Mouse (Mus musculus) stomach, postnatal 0 days (tissue): ENCODE results near the gene Trmt112. TPM values are rescaled to one million over a fixed set of nuclear protein-coding genes. Genes with fewer than 3 reads are reported as not detected.

Source experiments
- ATAC-seq: fragments of 200-750 bp; cut with Nextera tagmentation; 2 replicates; pipeline ENCODE4 v1.8.0; 2017; ENCODE audit not compliant: low FRiP score, low TSS enrichment
- DNase-seq: peaks from one replicate; pipeline ENCODE4 v3.0.0-alpha.2; 2016; ENCODE audit warnings: low spot score
- H3K27ac ChIP-seq: fragments of 300-500 bp; sonication (generic); replicated peaks from 2 replicates; pipeline ENCODE4 v1.5.1; 2014; ENCODE audit warnings: mild to moderate bottlenecking, control low read depth
- H3K27me3 ChIP-seq: fragments of 300-500 bp; sonication (generic); 2 replicates; pipeline ENCODE4 v1.6.1; 2014; ENCODE audit warnings: low read length; ENCODE audit not compliant: control insufficient read depth, insufficient read depth
- H3K36me3 ChIP-seq: fragments of 300-500 bp; sonication (generic); 2 replicates; pipeline ENCODE4 v1.6.1; 2014; ENCODE audit warnings: low read length, mixed read lengths; ENCODE audit not compliant: control insufficient read depth, insufficient read depth
- H3K4me1 ChIP-seq: fragments of 300-500 bp; sonication (generic); replicated peaks from 2 replicates; pipeline ENCODE4 v1.6.1; 2014; ENCODE audit warnings: antibody characterized with exemption; ENCODE audit not compliant: control insufficient read depth, insufficient read depth
- H3K4me2 ChIP-seq: fragments of 300-500 bp; sonication (generic); replicated peaks from 2 replicates; pipeline ENCODE4 v1.6.1; 2014; ENCODE audit warnings: low read depth, mild to moderate bottlenecking, control low read depth, moderate library complexity
- H3K4me3 ChIP-seq: fragments of 300-500 bp; sonication (generic); 2 replicates; pipeline ENCODE4 v1.5.1; 2014; ENCODE audit warnings: low read depth, low read length, control low read depth
- H3K9ac ChIP-seq: fragments of 300-500 bp; sonication (generic); 2 replicates; pipeline ENCODE4 v1.6.1; 2014; ENCODE audit warnings: mild to moderate bottlenecking, low read length, control low read depth, mixed read lengths
- H3K9me3 ChIP-seq: fragments of 300-500 bp; sonication (generic); 2 replicates; pipeline ENCODE4 v1.6.1; 2016; ENCODE audit warnings: low read length; ENCODE audit not compliant: control insufficient read depth
- CTCF ChIP-seq: IDR thresholded peaks from 2 replicates; pipeline ENCODE4 v1.5.1; 2016; ENCODE audit warnings: antibody characterized with exemption, low read depth, mild to moderate bottlenecking, moderate library complexity
- EP300 ChIP-seq: optimal IDR thresholded peaks from 2 replicates; pipeline ENCODE3; 2016; ENCODE audit warnings: antibody characterized with exemption
- WGBS: fragments of 180-500 bp; shearing (Covaris S2); extraction: QIAGEN DNeasy Blood & Tissue Kit; methylation state at CpG from one replicate; pipeline ENCODE4 v1.1.7; 2014; 5-methylcytosine and 5-hydroxymethylcytosine counted together
- microRNA-seq: library from miRNA; unstranded; fragments of <30 nt; microRNA quantifications from one replicate; pipeline ENCODE4, GENCODE M21; 2016
- polyA plus RNA-seq: library from polyadenylated mRNA; unstranded; fragments of >200 nt; fragmentation: Nextera tagmentation; extraction: Ambion mirVana; gene quantifications from 2 replicates; pipeline ENCODE4 v1.2.1, GENCODE M21; 2015

Trmt112 gene
- polyA plus RNA-seq, 1 experiment from 2014 or later: 85.9 TPM

- ATAC-seq: no peak
- no peaks in the 10 kb centered on the region for H3K9me3 ChIP-seq
- no peak for DNase-seq
- H3K4me2 ChIP-seq: no peak overlapping the region
- H3K4me1 ChIP-seq: peaks cover 6% of the 10 kb centered on the region; the same call in 1 of the 2 replicates
- peaks cover 41% of the 10 kb centered on the region for H3K36me3 ChIP-seq
- TF ChIP-seq EP300 (no peak), CTCF (no peak)
- no peak overlapping the region for H3K27ac ChIP-seq
- no peaks in the 10 kb centered on the region for H3K27me3 ChIP-seq
- no peak overlapping the region for H3K4me3 ChIP-seq
- 83% methylated on average over 10 of the region's 10 CpGs for WGBS
- no peak overlapping the region for H3K9ac ChIP-seq
These were observed 47.0 kb downstream of the Trmt112 start for GRCm38 (mm10) chr19:6956461-6956860.

Small RNAs within 50 kb of the gene (microRNA-seq; reads per million reads assigned to microRNA genes)
- gene Mir6990: 0.96 reads per million

Other genes with a start within 250 kb of the Trmt112 start
- 34.7 and 34.9 TPM in 2 replicates for gene Rps6ka4, start 69.1 kb upstream of the Trmt112 start, polyA plus RNA-seq
- 0.34 and 0.45 TPM in 2 replicates for gene Ccdc88b, start 51.5 kb upstream of the Trmt112 start, polyA plus RNA-seq
- gene Prdx5, start 408 bp downstream of the Trmt112 start, polyA plus RNA-seq: 537 and 559 TPM in 2 replicates
- 20.4 and 20.8 TPM in 2 replicates for gene Esrra, start 12.1 kb downstream of the Trmt112 start, polyA plus RNA-seq
- 3.7 and 4.5 TPM in 2 replicates for gene Catsperz, start 15.7 kb downstream of the Trmt112 start, polyA plus RNA-seq
- 0.75 and 0.98 TPM in 2 replicates for gene Kcnk4, start 24.8 kb downstream of the Trmt112 start, polyA plus RNA-seq
- gene Bad, start 32.2 kb downstream of the Trmt112 start, polyA plus RNA-seq: 79.0 and 82.8 TPM in 2 replicates
- gene Gpr137, start 32.8 kb downstream of the Trmt112 start, polyA plus RNA-seq: 24.7 and 28.7 TPM in 2 replicates
- 143 and 148 TPM in 2 replicates for gene Ppp1r14b, start 65.3 kb downstream of the Trmt112 start, polyA plus RNA-seq
- 30.0 and 33.2 TPM in 2 replicates for gene Plcb3, start 66.8 kb downstream of the Trmt112 start, polyA plus RNA-seq
- gene Fkbp2, start 70.8 kb downstream of the Trmt112 start, polyA plus RNA-seq: 130 and 134 TPM in 2 replicates
- gene Vegfb, start 78.0 kb downstream of the Trmt112 start, polyA plus RNA-seq: 26.2 and 28.0 TPM in 2 replicates
- 33.0 and 37.2 TPM in 2 replicates for gene Dnajc4, start 82.9 kb downstream of the Trmt112 start, polyA plus RNA-seq
- gene Nudt22, start 86.4 kb downstream of the Trmt112 start, polyA plus RNA-seq: 21.1 and 21.2 TPM in 2 replicates
- gene Trpt1, start 86.4 kb downstream of the Trmt112 start, polyA plus RNA-seq: 10.0 and 10.1 TPM in 2 replicates
- 7.6 and 8.1 TPM in 2 replicates for gene Fermt3, start 109.8 kb downstream of the Trmt112 start, polyA plus RNA-seq
- 67.9 and 69.7 TPM in 2 replicates for gene Stip1, start 130.3 kb downstream of the Trmt112 start, polyA plus RNA-seq
- gene Macrod1, start 147.1 kb downstream of the Trmt112 start, polyA plus RNA-seq: 16.8 and 20.5 TPM in 2 replicates
- 1.1 and 1.6 TPM in 2 replicates for gene Flrt1, start 196.0 kb downstream of the Trmt112 start, polyA plus RNA-seq